ENCODE assay signal across 21 mouse cellular contexts in the genomic region with DNA sequence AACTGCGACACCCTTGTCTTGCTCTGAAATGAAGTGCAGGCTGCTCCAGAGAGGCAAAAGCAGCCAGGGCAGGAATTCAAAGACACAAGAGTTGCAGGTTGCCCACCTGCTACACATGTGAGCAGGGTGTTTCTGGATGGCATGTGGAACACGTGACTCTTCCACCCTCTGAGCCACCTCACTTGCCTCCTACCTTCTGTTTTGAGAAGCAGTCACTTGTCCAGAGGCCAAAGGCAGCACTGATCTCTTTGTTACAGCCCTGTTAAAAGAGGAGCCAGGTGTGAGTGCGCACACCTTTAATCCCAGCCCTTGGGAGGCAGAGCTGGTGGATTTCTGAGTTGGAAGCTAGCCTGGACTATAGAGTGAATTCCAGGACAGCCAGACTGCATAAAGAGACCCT.
A peak's percentile ranks its signal among the peaks of the same experiment; 100 is the strongest.
DNase-seq lines count a peak whose midpoint lies in the region; ATAC-seq and TF ChIP-seq lines count a peak whose summit lies in the region.
"Had no signal": no experiment of that assay in that cellular context is flagged by ENCODE, and none has a peak within 500 bp of the region (broad histone marks: within the 10 kb centered on the region; RNA-seq: fewer than 3 reads in every experiment).

No protein-coding gene starts in this region.

- no peak for ATAC-seq in heart, embryonic 12.5 days (ENCODE audit: insufficient number of reproducible peaks, low FRiP score)
- ATAC-seq: activated CD4-positive, CD25-positive, alpha-beta regulatory T cell, adult 4 months; CD4-positive, CD25-positive, alpha-beta regulatory T cell, adult 4 months; forebrain, postnatal 0 days; Patski had no signal

- no peaks in the 10 kb centered on the region for H3K9me3 ChIP-seq in ES-Bruce4 (replicated peaks; ENCODE audit: control insufficient read depth, insufficient read depth, low read length, poor library complexity, severe bottlenecking)
- no peaks in the 10 kb centered on the region; the same call in none of the 2 replicates for H3K9me3 ChIP-seq in heart, embryonic 12.5 days (replicated peaks)
- H3K9me3 ChIP-seq: embryonic facial prominence, embryonic 12.5 days; G1E had no signal

- no peak overlapping the region for H3K4me2 ChIP-seq in heart, embryonic 12.5 days
- H3K4me2 ChIP-seq: embryonic facial prominence, embryonic 12.5 days; forebrain, embryonic 12.5 days had no signal

- TF ChIP-seq EP300 in ES-Bruce4 (IDR thresholded peaks at IDR 0.05; ENCODE audit: insufficient read depth, low read depth, low read length): no peak

- DNase-seq in cerebellum, adult 9-10 months: peak; percentile 23
- DNase-seq in cerebellum, postnatal 10 days: no peak
- DNase-seq in kidney, adult 2 months: peak; percentile 36
- DNase-seq in kidney, postnatal 14 days: no peak
- peak; percentile 63 for DNase-seq in R1 (ENCODE audit: low read depth, low spot score)
- DNase-seq in urinary bladder, postnatal 14 days (ENCODE audit: low spot score): no peak
- DNase-seq: adrenal gland, adult 8-10 months; adrenal gland, postnatal 14 days; adrenal gland, postnatal 36 days; B cell, adult 2 months; forebrain, postnatal 0 days had no signal

- H3K27ac ChIP-seq in kidney, adult 2 months (ENCODE audit: insufficient read depth, low read depth, low read length): no peak overlapping the region
- H3K27ac ChIP-seq in ES-Bruce4 (ENCODE audit: insufficient read depth, low read length): peak overlapping the region; percentile 26
- H3K27ac ChIP-seq in heart, embryonic 12.5 days (ENCODE audit: poor library complexity, severe bottlenecking): no peak overlapping the region
- H3K27ac ChIP-seq: embryonic facial prominence, embryonic 12.5 days had no signal

- no peak overlapping the region for H3K4me3 ChIP-seq in kidney, adult 2 months (ENCODE audit: insufficient read depth, low read depth, low read length)
- no peak overlapping the region for H3K4me3 ChIP-seq in ES-Bruce4 (ENCODE audit: low read depth, low read length)
- no peak overlapping the region for H3K4me3 ChIP-seq in heart, embryonic 12.5 days
- H3K4me3 ChIP-seq: embryonic facial prominence, embryonic 10.5 days; embryonic facial prominence, embryonic 12.5 days; forebrain, embryonic 12.5 days had no signal

- H3K4me1 ChIP-seq in kidney, adult 2 months (ENCODE audit: control insufficient read depth, insufficient read depth, low read length): peaks cover 15% of the 10 kb centered on the region; the same call in 1 of the 2 replicates
- peaks cover 19% of the 10 kb centered on the region for H3K4me1 ChIP-seq in ES-Bruce4 (ENCODE audit: control insufficient read depth, insufficient read depth, low read length)
- no peaks in the 10 kb centered on the region for H3K4me1 ChIP-seq in heart, embryonic 12.5 days (replicated peaks)

- no peak for TF ChIP-seq CTCF in kidney, adult 2 months (conservative IDR thresholded peaks at IDR 0.05; ENCODE audit: insufficient read depth, insufficient read length, low read depth, low read length)
- TF ChIP-seq CTCF in ES-Bruce4 (IDR thresholded peaks at IDR 0.05; ENCODE audit: low read depth, low read length): no peak

- TF ChIP-seq POLR2A in kidney, adult 2 months (IDR thresholded peaks at IDR 0.05; ENCODE audit: low read depth, low read length): no peak
- no peak for TF ChIP-seq POLR2A in ES-Bruce4 (IDR thresholded peaks at IDR 0.05; ENCODE audit: insufficient read depth, low read length)

- no peaks in the 10 kb centered on the region for H3K36me3 ChIP-seq in kidney, adult 2 months (ENCODE audit: control insufficient read depth, insufficient read depth, low read length)
- H3K36me3 ChIP-seq in ES-Bruce4 (ENCODE audit: control insufficient read depth, insufficient read depth, low read length, poor library complexity, severe bottlenecking): no peaks in the 10 kb centered on the region
- H3K36me3 ChIP-seq in heart, embryonic 12.5 days: no peaks in the 10 kb centered on the region
- H3K36me3 ChIP-seq: embryonic facial prominence, embryonic 10.5 days; embryonic facial prominence, embryonic 12.5 days; forebrain, embryonic 12.5 days; G1E had no signal

- no peak overlapping the region for H3K9ac ChIP-seq in ES-Bruce4 (ENCODE audit: low read depth, poor library complexity, severe bottlenecking)
- H3K9ac ChIP-seq in heart, embryonic 12.5 days: no peak overlapping the region
- H3K9ac ChIP-seq: embryonic facial prominence, embryonic 12.5 days; forebrain, postnatal 0 days had no signal

- WGBS in kidney, adult 2 months: 80% methylated on average over 3 of the region's 3 CpGs
- 69% methylated on average over 3 of the region's 3 CpGs for WGBS in heart, embryonic 12.5 days

- no peaks in the 10 kb centered on the region for H3K27me3 ChIP-seq in kidney, adult 2 months (replicated peaks; ENCODE audit: control insufficient read depth, insufficient read depth, low read length)
- no peaks in the 10 kb centered on the region for H3K27me3 ChIP-seq in ES-Bruce4 (ENCODE audit: control insufficient read depth, insufficient read depth, low read length, poor library complexity, severe bottlenecking)
- H3K27me3 ChIP-seq in heart, embryonic 12.5 days (replicated peaks): peaks cover 90% of the 10 kb centered on the region
- H3K27me3 ChIP-seq: CH12.LX; embryonic facial prominence, embryonic 12.5 days; Patski had no signal

Comparison
In these comparisons a context has a peak if more than half of its experiments do, and no peak if none do; other contexts are left out.
1. DNase-seq: peak in cerebellum, adult 9-10 months (single experiment), kidney, adult 2 months (single experiment) and R1 (single experiment); none in cerebellum, postnatal 10 days (0 of 2), kidney, postnatal 14 days (single experiment) and urinary bladder, postnatal 14 days (single experiment).